Comparison of ENCODE assay signal across 9 mouse cellular contexts in the genomic region with DNA sequence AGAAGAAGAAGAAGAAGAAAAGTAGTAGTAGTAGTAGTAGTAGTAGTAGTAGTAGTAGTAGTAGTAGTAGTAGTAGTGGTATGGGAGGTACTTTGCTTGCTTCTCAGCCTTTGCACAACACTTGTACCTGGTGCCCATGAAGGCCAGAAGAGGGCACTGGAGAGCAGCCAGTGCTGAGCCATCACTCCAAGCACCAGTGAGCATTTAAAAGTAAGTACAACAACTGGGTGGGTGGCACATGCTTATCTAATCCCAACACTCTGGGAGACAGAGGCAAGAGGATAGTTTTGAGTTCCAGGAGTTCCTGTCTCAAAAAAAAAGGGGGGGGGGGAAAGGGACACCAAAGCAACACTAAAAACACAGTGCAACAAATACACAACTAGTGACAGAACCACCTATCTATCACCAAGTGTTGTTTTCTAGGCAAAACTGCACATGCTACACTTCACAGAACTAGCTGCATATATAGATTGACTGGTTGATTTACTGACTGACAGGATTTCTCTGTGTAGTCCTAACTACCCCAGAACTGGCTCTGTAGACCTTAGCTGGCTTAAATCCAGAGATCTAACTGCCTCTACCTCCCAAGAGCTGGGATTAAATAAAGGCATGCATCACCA. TPM values are rescaled to one million over a fixed set of nuclear protein-coding genes. Genes with fewer than 3 reads are reported as not detected.
DNase-seq lines count a peak whose midpoint lies in the region; ATAC-seq and TF ChIP-seq lines count a peak whose summit lies in the region.
"Had no signal": no experiment of that assay in that cellular context is flagged by ENCODE, and none has a peak within 500 bp of the region (broad histone marks: within the 10 kb centered on the region; RNA-seq: fewer than 3 reads in every experiment).

No protein-coding gene starts in this region.

- no peak for TF ChIP-seq POLR2A in small intestine, adult 2 months (IDR thresholded peaks at IDR 0.05; ENCODE audit: low read depth, low read length)

- H3K27me3 ChIP-seq in C2C12 (ENCODE audit: control insufficient read depth, insufficient read depth, insufficient read length) = no peaks in the 10 kb centered on the region
- no peaks in the 10 kb centered on the region for H3K27me3 ChIP-seq in embryonic facial prominence, embryonic 14.5 days (replicated peaks; ENCODE audit: control insufficient read depth, insufficient read depth, low read length)
- no peaks in the 10 kb centered on the region for H3K27me3 ChIP-seq in liver, embryonic 13.5 days
- H3K27me3 ChIP-seq in small intestine, adult 2 months (ENCODE audit: control insufficient read depth, insufficient read depth, low read length) = no peaks in the 10 kb centered on the region
- H3K27me3 ChIP-seq: embryonic facial prominence, embryonic 13.5 days had no signal

- peak; percentile 12 for DNase-seq in gastrocnemius, postnatal 25 days
- DNase-seq in gastrocnemius, postnatal 36 days = no peak
- DNase-seq in adrenal gland, adult 2 months = peak; percentile 47
- DNase-seq in embryonic facial prominence, embryonic 14.5 days (ENCODE audit: low spot score) = peak; percentile 20
- DNase-seq in liver, embryonic 13.5 days = peak; percentile 70
- DNase-seq in frontal cortex, postnatal 14 days (ENCODE audit: low spot score in 2 of 2) = no peak

- no peaks in the 10 kb centered on the region for H3K9me3 ChIP-seq in embryonic facial prominence, embryonic 14.5 days (ENCODE audit: control insufficient read depth, low read length)
- no peaks in the 10 kb centered on the region for H3K9me3 ChIP-seq in liver, embryonic 13.5 days (replicated peaks)
- H3K9me3 ChIP-seq: embryonic facial prominence, embryonic 13.5 days had no signal

- peaks cover 15% of the 10 kb centered on the region for H3K36me3 ChIP-seq in C2C12 (ENCODE audit: control insufficient read depth, insufficient read depth)
- H3K36me3 ChIP-seq in embryonic facial prominence, embryonic 14.5 days (ENCODE audit: control insufficient read depth, insufficient read depth, low read length) = peaks cover 19% of the 10 kb centered on the region; the same call in 1 of the 2 replicates
- peaks cover 38% of the 10 kb centered on the region for H3K36me3 ChIP-seq in liver, embryonic 13.5 days
- H3K36me3 ChIP-seq in small intestine, adult 2 months (ENCODE audit: control insufficient read depth, insufficient read depth, low read length) = no peaks in the 10 kb centered on the region; the same call in none of the 2 replicates

- 0 out of 2 replicates have a peak, but pooled peaks cover 1% of the 10 kb centered on the region for H3K4me1 ChIP-seq in embryonic facial prominence, embryonic 14.5 days (ENCODE audit: control insufficient read depth, insufficient read depth, low read length)
- H3K4me1 ChIP-seq in liver, embryonic 13.5 days (replicated peaks) = peaks cover 61% of the 10 kb centered on the region
- H3K4me1 ChIP-seq in small intestine, adult 2 months (ENCODE audit: control insufficient read depth, insufficient read depth, insufficient read length, low read length) = no peaks in the 10 kb centered on the region

- intact Hi-C loops in gastrocnemius, postnatal 36 days (cut with DNase I) = no loop called here

- ATAC-seq in embryonic facial prominence, embryonic 14.5 days (ENCODE audit: low read depth) = no peak
- peak; percentile 90 for ATAC-seq in liver, embryonic 13.5 days (ENCODE audit: low read depth)

- H3ac ChIP-seq in C2C12 (ENCODE audit: control insufficient read depth, insufficient read length, low read depth) = no peak overlapping the region

- peak; percentile 34 for TF ChIP-seq CTCF in C2C12 (IDR thresholded peaks at IDR 0.05; ENCODE audit: control insufficient read depth, insufficient read depth, insufficient read length)
- peak; percentile 70; the same call in 1 of the 2 replicates for TF ChIP-seq CTCF in small intestine, adult 2 months (IDR thresholded peaks at IDR 0.05; ENCODE audit: extremely low read depth, insufficient read length, insufficient replicate concordance, low read depth, low read length)

- H3K79me3 ChIP-seq in C2C12 (ENCODE audit: low read depth) = peaks cover 95% of the 10 kb centered on the region

- no peak overlapping the region for H3K27ac ChIP-seq in embryonic facial prominence, embryonic 14.5 days (replicated peaks; ENCODE audit: low read depth, low read length)
- peak overlapping the region; percentile 81 for H3K27ac ChIP-seq in liver, embryonic 13.5 days
- H3K27ac ChIP-seq in small intestine, adult 2 months (ENCODE audit: insufficient read depth, low read depth, low read length) = no peak overlapping the region
- H3K27ac ChIP-seq: embryonic facial prominence, embryonic 13.5 days had no signal

- H3K4me2 ChIP-seq in embryonic facial prominence, embryonic 14.5 days (ENCODE audit: low read depth, low read length) = no peak overlapping the region
- H3K4me2 ChIP-seq in liver, embryonic 13.5 days = peak overlapping the region; percentile 27
- H3K4me2 ChIP-seq: embryonic facial prominence, embryonic 13.5 days had no signal

- H3K79me2 ChIP-seq in C2C12 (ENCODE audit: control insufficient read depth, insufficient read depth) = peaks cover 100% of the 10 kb centered on the region

- no peak overlapping the region for H3K4me3 ChIP-seq in C2C12 (ENCODE audit: insufficient read depth, poor library complexity, severe bottlenecking)
- no peak overlapping the region for H3K4me3 ChIP-seq in embryonic facial prominence, embryonic 14.5 days (ENCODE audit: low read depth, low read length)
- H3K4me3 ChIP-seq in liver, embryonic 13.5 days (replicated peaks) = no peak overlapping the region
- no peak overlapping the region for H3K4me3 ChIP-seq in small intestine, adult 2 months (ENCODE audit: low read depth, low read length)
- H3K4me3 ChIP-seq: embryonic facial prominence, embryonic 13.5 days had no signal

- H3K9ac ChIP-seq in embryonic facial prominence, embryonic 14.5 days (ENCODE audit: low read depth, low read length) = no peak overlapping the region
- peak overlapping the region; percentile 40 for H3K9ac ChIP-seq in liver, embryonic 13.5 days
- H3K9ac ChIP-seq: embryonic facial prominence, embryonic 13.5 days had no signal

TF ChIP-seq in C2C12, 6 proteins besides CTCF, POLR2A, EP300 and RAD21:
- no peak for TF ChIP-seq USF1 (IDR thresholded peaks at IDR 0.05; ENCODE audit: low read depth)
- no peak for TF ChIP-seq MAX (IDR thresholded peaks at IDR 0.05)
- no peak for TF ChIP-seq FOSL1 (IDR thresholded peaks at IDR 0.05; ENCODE audit: insufficient read depth, low read length, poor library complexity, severe bottlenecking)

RNA-seq across cellular contexts. Expression of a gene that starts 6.4 kb away (rescaled TPM):
- total RNA-seq in gastrocnemius, postnatal 25 days (2021) = 10 to 100 TPM; 11.7 to 11.9 TPM
- total RNA-seq in gastrocnemius, postnatal 36 days (2021) = 10 to 100 TPM; 10.1 to 13.7 TPM
- polyA plus RNA-seq in C2C12 (2012; fragmentation: generic; extraction: Trizol) = 25.3 TPM
- 10 to 100 TPM; 48.2 to 55.7 TPM for total RNA-seq in adrenal gland, adult 2 months (2021)
- 3.6 and 4.6 TPM in 2 replicates for polyA plus RNA-seq in adrenal gland, adult 2 months (2012; rRNA removed)
- polyA plus RNA-seq in embryonic facial prominence, embryonic 14.5 days (2014; fragmentation: Nextera tagmentation; extraction: Ambion mirVana) = 48.7 and 60.0 TPM in 2 replicates
- 45.6 and 51.9 TPM in 2 replicates for polyA plus RNA-seq in liver, embryonic 13.5 days (2015; fragmentation: Nextera tagmentation; extraction: Ambion mirVana)
- polyA plus RNA-seq in small intestine, adult 2 months (2012; rRNA removed) = 1.7 and 4.0 TPM in 2 replicates

Comparison
In these comparisons a context has a peak if more than half of its experiments do, and no peak if none do; other contexts are left out.
1. DNase-seq: peak in gastrocnemius, postnatal 25 days (single experiment), adrenal gland, adult 2 months (single experiment), embryonic facial prominence, embryonic 14.5 days (single experiment) and liver, embryonic 13.5 days (single experiment); none in gastrocnemius, postnatal 36 days (0 of 2) and frontal cortex, postnatal 14 days (0 of 2).